Mouse (Mus musculus) kidney, adult 11 months (tissue): Measurements from ENCODE around the gene Rapgef3.

Experiments used
- DNase-seq: peaks from one replicate; pipeline ENCODE4 v3.0.0; 2022

The Rapgef3 gene

GRCm38 (mm10) chr15:97767280-97768186 is at the start of gene Rapgef3:
Gene Rapgef3, minus strand, starts transcription at chr15:97767972.
- DNase-seq, result peak; percentile 95

- DNase-seq, result no peak
These were observed 48.6 kb upstream of the Rapgef3 start for GRCm38 (mm10) chr15:97816199-97816994.

GRCm38 (mm10) chr15:97815254-97815653 is 47.5 kb upstream of the Rapgef3 start:
- no peak for DNase-seq

- no peak for DNase-seq
These were observed 46.9 kb upstream of the Rapgef3 start for GRCm38 (mm10) chr15:97814703-97815102.

- peak; percentile 80 for DNase-seq
These were observed 45.9 kb upstream of the Rapgef3 start for GRCm38 (mm10) chr15:97813452-97814204.

- no peak for DNase-seq
These were observed 45.1 kb upstream of the Rapgef3 start for GRCm38 (mm10) chr15:97812875-97813274.

- peak; percentile 91 for DNase-seq
These were observed 44.4 kb upstream of the Rapgef3 start for GRCm38 (mm10) chr15:97812126-97812525.

- no peak for DNase-seq
These were observed 43.5 kb upstream of the Rapgef3 start for GRCm38 (mm10) chr15:97811307-97811706.

- DNase-seq, result no peak
These were observed 42.6 kb upstream of the Rapgef3 start for GRCm38 (mm10) chr15:97810399-97810798.

- DNase-seq, result peak; percentile 81
These were observed 42.2 kb upstream of the Rapgef3 start for GRCm38 (mm10) chr15:97809942-97810341.

- DNase-seq, result no peak
These were observed 41.4 kb upstream of the Rapgef3 start for GRCm38 (mm10) chr15:97809206-97809605.

- DNase-seq, result no peak
These were observed 40.8 kb upstream of the Rapgef3 start for GRCm38 (mm10) chr15:97808532-97808931.

GRCm38 (mm10) chr15:97807867-97808266 is 40.1 kb upstream of the Rapgef3 start:
- no peak for DNase-seq

- no peak for DNase-seq
These were observed 34.8 kb upstream of the Rapgef3 start for GRCm38 (mm10) chr15:97802575-97802974.

GRCm38 (mm10) chr15:97801811-97802210 is 34.0 kb upstream of the Rapgef3 start:
- DNase-seq, result no peak

GRCm38 (mm10) chr15:97800853-97801252 is 33.1 kb upstream of the Rapgef3 start:
- DNase-seq, result no peak

GRCm38 (mm10) chr15:97799446-97799845 is 31.7 kb upstream of the Rapgef3 start:
- DNase-seq, result no peak

GRCm38 (mm10) chr15:97798134-97798533 is 30.4 kb upstream of the Rapgef3 start:
- DNase-seq, result no peak

GRCm38 (mm10) chr15:97796674-97797310 is 29.0 kb upstream of the Rapgef3 start:
- DNase-seq, result no peak

- DNase-seq, result no peak
These were observed 27.9 kb upstream of the Rapgef3 start for GRCm38 (mm10) chr15:97795559-97796235.

- DNase-seq, result no peak
These were observed 26.5 kb upstream of the Rapgef3 start for GRCm38 (mm10) chr15:97794268-97794667.
